Mouse (Mus musculus) left cerebral cortex, adult 18-20 months (tissue): ENCODE measurements around the gene 1810009A15Rik. TPM values are rescaled to one million over a fixed set of nuclear protein-coding genes. Genes with fewer than 3 reads are reported as not detected.
"Not testable (repeated sequence)": the region's sequence is repeated elsewhere in the genome, so short reads cannot be mapped to it uniquely, and the experiment has no call there.

ENCODE experiments used
- DNase-seq, 2 experiments: peaks; one replicate each; pipeline ENCODE4 v3.0.0; 2021 to 2022; ENCODE audit warnings: low spot score in 2 of 2, mixed read lengths in 1 of 2
- total RNA-seq, 2 experiments: library from RNA; stranded (reverse); gene quantifications; 2 replicates each; pipeline ENCODE4 v1.2.3; 2021

The 1810009A15Rik gene
- total RNA-seq, 2 experiments from 2014 or later = 20.2 to 23.0 TPM

DNA sequence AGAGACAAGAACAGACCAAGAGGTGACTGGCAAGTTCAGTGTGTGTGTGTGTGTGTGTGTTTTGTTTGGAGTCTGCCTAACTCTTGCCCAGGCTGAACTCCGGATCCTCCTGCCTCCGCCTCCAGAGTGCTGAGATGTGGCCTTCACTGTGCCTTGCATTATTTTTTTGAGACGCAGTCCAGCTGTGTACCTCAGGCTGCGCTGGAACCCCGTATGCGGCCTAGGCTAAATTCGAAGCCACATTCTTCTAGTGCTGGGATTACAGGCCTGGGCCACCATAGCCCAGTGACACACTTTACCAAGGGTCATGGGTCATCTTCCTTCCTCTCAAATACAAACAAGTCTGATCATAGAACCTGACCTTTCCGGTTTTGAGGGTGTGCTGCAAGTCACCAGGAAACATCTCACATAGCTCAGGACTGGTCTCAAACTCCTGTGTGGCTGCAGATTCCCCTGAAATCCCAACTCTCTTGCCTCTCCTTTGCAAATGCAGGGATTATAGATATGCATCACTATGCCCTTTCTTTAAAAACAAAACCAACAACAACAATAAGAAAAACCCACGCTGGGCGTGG is 16.3 kb upstream of the 1810009A15Rik start:
- DNase-seq = no peak

DNA sequence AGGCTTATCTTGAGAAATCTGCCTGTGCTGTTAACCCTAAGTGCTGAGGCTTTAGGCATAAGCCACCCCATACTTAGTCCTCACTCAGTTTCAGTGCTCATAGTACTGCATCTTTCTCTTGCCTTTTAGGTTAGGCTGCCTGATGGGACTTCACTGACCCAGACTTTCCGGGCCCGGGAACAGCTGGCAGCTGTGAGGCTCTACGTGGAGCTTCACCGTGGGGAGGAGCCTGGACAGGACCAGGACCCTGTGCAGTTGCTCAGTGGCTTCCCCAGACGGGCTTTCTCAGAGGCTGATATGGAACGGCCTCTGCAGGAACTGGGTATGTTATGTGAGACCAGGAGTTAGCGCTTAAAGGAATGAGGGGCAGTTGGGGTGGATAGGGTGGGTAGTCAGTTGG is 13.6 kb upstream of the 1810009A15Rik start:
- DNase-seq = no peak

DNA sequence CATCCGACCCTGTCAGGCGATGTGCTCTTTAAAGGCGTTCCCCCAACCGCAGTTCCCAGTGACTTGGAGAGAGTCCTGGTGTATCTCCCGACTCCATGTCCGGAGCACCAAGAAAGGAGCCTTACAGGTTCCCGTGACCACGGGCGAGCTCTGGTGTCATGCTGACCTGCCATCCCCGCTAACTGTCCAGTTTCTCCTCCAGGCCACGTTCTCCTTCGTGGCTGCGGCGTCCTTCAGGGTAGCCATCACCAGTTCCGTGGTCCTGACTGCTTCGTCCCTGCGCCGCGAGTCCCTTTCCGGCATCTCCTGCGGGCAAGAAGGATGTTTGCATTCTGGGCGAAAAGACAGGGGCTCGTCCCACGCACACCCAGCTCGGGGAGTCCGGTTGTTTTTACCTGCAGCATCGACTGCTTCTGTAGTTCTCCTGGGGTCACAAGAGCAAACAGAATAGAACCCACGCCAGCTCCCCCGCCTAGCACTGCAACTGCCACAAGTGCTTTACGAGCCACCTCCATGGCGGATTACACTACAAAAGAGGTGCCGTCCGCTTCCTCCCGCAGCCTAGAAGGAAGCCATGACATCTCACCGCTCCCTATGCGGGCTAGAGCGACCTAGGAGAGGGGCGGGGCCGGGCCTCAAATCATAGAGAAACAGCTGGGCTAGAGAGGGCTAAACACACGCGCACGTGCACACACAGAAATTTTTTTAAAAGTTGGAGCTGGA is 8.2 kb upstream of the 1810009A15Rik start, which contains the start of gene Uqcc3:
TSS of gene Uqcc3 (minus strand) at position 613 of the 723 bp plus-strand sequence.
- DNase-seq = peak; percentile 85 to 90

DNA sequence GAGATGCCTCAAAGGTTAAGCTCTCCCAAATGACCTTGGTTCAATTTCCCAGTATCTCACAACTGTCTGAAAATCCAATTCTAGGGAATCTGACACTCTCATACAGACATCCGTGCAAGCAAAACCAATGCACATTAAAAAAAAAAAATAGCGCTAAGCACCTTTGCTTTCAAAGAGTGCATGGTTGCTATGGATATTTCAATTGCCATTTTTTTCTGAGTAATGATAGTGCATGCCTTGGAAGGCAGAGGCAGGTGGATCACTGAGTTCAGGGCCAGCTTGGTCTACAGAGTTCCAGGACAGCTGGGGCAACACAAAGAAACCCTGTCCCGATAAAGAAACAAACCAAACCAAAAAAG is 7.6 kb upstream of the 1810009A15Rik start:
- no peak for DNase-seq

DNA sequence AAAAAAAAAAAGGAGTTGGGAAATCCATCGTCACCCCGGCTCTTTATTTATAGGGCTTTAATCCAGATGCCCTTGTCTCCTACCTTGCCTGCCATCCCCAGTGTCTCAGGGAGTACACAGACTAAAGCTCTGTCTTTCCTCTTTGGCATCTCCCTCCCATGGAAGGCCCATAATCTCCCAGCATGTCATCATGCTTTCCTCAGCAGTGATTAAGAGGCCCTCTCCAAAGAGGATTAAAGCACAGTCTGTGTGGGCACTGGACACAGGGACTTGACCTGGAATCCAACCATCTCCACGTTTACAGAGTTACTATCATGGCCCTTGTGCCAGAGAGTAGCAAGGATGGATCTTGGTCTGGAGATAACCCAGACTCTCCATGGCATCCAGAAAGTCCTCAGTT is 5.0 kb upstream of the 1810009A15Rik start, which contains the start of the genes Lbhd1 and Gm49403:
TSS of gene Lbhd1 (plus strand) at position 117 of the 400 bp plus-strand sequence.
TSS of gene Gm49403 (plus strand) at position 315 of the 400 bp plus-strand sequence.
- no peak for DNase-seq

DNA sequence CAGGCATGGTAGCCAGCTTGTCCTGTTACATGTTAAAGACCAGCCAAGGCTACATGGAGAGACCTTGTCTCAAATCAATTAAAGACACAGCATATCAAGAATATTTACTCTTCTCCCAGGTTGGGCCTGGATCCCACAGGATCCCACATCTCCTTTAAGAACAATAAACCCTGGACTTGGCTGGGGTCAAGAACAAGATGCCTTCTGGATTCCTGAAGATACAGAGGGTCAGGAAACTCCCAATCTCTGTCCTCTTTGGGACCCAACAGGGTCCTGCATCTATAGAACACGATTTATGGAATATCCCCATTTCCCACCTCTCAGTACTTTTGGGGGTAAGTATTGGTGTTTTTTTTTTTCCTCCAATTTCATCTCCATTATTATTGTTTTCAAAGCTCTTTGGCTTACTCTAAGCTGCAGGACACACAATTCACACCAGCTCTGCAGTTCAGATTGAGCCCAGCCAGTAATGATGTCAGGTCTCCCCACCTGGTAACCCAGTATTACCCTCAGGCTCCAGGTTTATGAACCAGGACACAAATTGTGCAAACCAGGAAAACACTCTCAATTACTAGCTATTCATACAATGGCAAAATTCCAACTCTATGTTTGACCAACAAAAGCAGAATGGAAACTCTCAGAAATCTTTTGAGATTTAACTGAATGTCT is 1.6 kb upstream of the 1810009A15Rik start:
- DNase-seq = no peak

DNA sequence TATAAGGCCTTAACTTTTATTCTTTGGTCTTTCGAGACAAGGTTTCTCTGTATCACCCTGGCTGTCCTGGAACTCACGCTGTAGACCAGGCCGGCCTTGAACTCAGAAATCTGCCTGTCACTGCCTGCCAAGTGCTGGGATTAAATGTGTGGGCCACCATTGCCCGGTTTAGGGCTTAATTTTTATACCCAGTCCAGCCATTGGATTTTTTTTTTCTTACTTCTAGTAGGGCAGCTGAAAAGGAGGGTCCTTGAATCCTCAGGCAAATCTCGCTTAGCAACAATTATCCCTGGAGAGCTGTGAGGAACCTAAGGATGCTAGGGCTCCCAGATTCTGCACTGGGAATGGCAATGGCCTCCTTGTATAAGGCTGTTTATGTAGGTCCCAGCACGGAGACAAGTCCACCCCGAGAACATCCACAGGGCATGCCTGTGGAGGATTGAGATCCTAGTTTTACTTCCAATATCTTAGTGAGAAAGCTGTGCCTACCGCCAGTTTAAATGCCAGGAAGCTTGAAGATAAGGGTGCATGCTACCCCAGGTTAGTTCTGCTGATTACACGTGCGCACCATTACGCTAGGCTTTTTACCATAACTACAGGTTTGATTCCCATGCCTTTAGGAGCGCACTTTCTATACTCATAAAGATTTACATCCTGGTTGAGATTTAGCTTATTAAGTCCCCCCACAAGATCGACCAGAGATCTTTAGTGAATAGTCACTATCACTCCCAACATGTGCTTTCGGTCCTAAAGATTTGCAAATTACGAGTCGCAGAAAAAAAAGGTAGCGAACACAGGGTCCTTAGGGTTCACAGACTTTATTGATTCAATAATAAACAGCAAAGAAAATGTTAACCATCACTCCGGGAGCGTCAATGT is 829 bp upstream of the 1810009A15Rik start:
- no peak for DNase-seq

DNA sequence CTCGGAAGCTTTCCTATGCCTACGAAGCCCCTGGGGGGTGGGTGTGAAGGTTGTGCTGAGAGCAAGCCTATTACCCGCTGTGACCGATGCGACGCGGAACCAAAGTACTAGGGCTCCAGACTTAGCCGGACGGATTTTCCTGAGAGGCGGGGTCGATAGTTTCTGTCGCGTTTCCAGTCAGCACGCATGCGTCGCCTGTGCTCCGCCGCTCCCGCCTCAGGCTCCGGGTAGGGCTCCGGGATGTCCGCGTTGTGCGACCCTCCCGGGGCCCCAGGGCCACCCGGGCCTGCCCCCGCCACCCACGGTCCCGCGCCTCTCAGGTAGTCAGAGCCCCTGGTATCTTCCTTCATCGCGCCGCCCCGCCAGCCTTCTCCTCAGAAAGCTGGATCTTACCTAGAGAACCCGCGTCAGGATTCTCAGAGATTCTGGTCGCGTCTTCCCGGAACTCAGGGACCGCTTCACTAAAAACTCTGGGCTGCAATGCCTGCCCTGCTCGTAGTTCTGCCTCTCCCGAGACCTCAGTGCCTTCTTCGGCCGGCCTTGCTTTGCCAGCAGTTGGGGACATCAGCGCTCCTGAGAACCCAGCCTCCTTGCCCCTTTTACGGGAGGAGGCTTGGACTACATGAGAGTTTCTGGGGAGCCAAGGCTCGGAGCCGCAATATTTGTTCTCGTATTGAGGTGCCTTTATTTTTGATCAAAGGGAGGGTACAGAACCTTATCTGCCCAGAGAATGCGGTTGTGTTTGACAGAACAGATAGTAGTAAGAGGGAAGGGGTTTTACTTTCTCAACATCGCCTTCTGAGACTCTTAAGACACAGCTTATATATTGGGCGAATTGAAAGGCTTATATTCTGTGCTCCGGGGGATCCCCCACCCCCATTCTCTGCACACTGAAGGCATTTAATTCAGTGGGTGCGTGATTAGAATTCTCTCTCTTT is 4.4 kb downstream of the 1810009A15Rik start, which contains the start of gene Ints5:
TSS of gene Ints5 (plus strand) at position 177 of the 938 bp plus-strand sequence.
- peak; percentile 84 to 87 for DNase-seq

DNA sequence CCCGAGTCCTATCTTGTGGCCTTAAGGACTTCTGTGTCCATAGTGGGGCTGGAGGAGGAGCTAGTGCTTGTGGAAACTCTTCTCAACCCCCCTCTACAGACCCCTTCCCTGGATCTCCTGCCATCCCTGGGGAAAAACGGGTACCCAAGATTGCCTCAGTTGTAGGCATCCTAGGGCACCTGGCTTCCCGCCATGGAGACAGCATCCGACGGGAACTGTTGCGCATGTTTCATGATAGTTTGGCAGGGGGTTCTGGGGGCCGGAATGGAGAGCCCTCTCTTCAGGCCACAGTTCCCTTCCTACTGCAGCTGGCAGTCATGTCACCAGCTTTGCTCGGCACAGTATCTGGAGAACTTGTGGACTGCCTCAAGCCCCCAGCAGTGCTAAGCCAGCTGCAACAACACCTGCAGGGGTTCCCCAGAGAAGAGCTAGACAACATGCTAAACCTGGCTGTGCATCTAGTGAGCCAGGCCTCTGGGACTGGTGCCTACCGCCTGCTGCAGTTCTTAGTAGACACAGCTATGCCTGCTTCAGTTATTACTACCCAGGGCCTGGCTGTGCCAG is 6.8 kb downstream of the 1810009A15Rik start:
- no peak for DNase-seq

DNA sequence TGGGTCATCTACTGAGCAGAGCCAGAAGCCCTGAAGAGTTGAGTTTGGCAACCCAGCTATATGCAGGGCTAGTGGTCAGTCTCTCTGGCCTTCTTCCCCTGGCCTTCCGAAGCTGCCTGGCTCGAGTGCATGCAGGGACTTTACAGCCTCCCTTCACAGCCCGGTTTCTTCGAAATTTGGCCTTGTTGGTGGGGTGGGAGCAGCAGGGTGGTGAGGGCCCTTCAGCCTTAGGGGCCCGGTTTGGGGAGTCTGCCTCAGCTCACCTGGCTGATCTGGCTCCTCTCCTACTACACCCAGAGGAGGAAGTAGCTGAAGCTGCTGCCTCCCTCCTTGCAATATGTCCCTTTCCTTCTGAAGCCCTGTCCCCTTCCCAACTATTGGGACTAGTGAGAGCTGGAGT is 7.6 kb downstream of the 1810009A15Rik start:
- not testable (repeated sequence) for DNase-seq

DNA sequence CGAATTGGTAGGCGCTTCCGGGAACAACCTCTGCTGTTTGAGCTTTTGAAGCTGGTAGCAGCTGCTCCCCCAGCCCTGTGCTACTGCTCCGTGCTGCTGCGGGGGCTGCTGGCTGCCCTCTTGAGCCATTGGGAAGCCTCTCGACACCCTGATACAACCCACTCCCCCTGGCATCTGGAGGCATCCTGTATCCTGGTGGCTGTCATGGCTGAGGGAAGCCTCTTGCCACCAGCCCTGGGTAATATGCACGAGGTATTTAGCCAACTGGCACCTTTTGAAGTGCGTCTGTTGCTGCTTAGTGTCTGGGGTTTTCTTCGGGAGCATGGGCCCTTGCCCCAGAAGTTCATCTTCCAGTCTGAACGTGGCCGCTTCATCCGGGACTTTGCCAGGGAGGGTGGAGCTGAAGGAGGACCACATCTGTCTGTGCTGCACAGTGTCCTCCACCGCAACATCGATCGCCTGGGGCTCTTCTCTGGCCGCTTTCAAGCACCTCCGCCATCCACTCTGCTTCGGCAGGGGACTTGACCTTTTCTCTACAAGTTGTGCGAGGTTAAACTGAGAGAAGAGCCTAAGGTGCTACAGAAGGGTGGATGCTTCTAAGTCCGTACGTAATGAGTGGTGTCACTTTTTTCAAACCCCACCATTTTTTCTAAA is 8.7 kb downstream of the 1810009A15Rik start:
- DNase-seq = not testable (repeated sequence)

DNA sequence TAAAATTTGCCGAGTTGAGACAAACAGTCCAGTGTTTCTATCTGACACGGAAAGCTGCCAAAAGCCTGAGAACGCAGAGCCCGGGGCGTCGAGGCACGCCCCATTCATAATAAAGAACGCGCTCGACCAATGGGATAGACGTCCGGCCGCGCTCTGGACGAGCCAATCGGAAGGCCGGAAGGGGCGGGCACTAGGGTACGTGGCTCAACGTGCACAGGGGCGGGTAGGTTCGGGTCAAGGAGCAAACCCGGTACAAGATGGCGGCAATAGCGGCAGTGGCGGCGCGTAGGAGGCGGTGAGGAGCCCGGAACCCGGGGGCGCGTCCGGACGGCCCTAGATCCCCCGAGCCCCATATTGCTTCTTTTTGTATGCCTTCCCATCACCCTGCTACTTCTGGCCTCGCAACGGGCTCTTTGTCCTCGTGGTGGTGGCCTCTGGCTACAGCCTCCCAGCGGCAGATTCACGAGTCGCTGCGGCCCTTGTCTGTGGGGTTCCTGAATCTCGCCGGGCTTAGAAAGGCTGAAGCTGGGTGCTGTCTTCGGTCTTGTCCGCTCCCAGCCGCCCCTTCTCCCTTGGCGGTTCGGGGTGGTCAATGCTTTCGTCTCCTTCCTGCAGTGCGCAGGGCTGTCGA is 9.3 kb downstream of the 1810009A15Rik start, which contains the start of gene Ganab:
TSS of gene Ganab (plus strand) at position 207 of the 631 bp plus-strand sequence.
- DNase-seq = peak; percentile 95 to 99

DNA sequence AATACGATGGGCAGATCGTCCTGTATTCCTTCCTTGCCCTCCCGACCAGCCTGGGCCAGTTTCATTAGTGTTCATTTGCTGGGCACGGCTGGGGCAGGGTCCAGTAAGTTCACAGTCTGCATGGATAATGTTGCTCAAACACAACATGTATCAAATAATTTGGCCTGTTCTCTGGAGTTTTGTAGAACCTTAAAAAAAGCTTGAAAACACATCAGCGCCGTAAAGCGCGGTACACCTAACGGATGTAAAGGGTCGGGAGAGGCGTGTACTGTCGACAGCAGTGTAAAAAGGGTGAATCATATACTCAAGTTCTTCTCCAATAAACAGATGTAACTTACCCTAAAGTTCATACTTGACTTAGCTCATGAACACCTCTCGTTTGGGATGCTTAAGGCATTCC is 9.9 kb downstream of the 1810009A15Rik start:
- DNase-seq = no peak

DNA sequence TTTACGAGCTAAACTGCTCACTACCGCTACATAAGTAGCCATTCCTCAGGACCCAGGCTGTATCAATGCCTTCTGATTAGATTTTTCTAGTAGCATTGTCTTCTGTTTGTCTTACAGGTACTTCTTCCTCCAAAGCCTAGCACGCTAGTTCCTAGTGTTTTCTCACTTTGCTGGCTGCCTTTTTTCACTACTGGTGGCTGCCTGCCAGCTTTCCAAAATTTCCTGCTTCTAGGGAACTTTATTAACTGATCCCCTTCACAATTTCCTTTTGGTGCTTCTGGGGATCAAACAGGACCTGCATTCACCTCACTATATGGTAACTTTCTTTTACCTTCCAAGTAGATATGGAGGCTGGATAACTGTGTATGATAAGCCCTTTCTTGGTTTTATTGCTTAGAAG is 10.4 kb downstream of the 1810009A15Rik start:
- no peak for DNase-seq

DNA sequence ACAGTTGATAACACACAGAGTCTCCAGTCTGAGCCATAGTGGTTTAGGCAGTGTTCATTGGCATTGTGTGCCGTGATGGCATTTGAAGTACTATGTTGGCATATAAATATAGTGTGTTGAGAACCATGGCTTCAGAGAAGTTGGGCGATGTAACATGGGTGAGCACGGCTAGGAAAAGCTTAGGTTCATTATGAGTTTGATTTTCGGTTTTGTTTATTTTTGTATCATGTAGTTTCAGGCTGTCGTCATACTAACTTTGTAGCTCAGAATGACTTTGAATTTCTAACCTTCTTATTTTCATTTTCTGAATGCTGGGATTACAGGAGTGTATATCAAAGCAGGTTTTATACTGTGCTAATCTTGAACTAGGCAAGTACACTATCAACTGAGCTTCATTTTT is 14.8 kb downstream of the 1810009A15Rik start:
- DNase-seq = no peak

DNA sequence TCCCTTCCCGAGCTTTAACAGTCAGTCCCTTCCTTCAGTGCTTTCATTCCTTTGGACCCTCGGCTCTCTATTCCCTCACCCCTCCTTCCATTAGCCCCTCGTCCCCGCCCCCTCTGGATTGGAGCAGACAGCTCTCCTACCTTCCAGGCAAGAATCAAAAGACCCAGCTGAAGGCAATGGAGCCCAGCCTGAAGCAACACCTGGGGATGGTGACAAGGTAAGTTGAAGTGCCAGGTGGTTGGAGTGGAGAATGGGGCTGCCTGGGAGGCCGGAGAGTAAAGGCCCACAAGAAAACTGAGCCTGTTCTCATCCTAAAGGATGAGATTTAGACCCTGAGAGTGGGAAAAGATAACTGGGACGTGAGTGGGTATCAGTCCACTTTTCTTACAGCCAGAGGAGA is 19.9 kb downstream of the 1810009A15Rik start:
- no peak for DNase-seq

DNA sequence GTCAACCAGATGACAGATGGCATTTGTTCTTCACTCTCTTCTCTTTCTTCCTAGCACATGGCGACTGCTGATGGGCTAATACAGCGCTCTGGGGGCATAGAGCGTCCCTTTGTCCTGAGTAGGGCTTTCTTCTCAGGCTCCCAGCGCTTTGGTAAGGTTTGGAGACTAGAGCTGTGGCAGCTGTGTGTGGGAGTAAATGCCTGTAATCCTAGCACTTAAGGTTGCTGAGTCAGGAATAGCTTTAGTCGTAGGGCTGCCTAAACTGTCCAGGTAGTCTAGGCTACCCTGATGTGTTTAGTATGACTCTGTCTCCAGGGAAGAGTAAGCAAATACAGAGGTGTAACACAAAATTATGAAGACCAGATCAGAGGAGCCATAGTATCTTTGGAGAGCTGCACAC is 23.2 kb downstream of the 1810009A15Rik start:
- DNase-seq = peak in 1 of 2 experiments; percentile 53

DNA sequence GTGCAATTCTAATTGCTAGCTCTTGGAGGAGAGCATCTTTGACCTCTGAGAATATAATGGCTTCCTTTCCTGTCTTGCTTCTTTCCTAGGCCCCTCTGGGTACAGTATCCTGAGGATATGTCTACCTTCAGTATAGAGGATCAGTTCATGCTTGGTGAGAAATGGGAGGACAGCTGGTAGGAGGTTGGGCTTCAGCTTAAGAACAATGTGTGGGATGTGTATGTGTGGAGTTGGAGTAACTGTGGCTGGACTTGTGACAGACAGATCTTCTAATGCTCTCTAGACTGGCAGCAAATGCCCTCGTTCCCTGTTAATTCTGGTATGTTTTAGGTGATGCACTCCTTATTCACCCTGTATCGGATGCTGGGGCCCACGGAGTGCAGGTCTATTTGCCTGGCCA is 25.6 kb downstream of the 1810009A15Rik start:
- peak in 1 of 2 experiments; percentile 54 for DNase-seq
